Mouse (Mus musculus) adrenal gland, postnatal 36 days (tissue): ENCODE results near the gene Man1b1. TPM values are rescaled to one million over a fixed set of nuclear protein-coding genes. Genes with fewer than 3 reads are reported as not detected.

Experiments used
- DNase-seq, 2 experiments: peaks; one replicate each; pipeline ENCODE4 v3.0.0; 2021; ENCODE audit warnings: mixed read lengths in 1 of 2
- total RNA-seq, 2 experiments: library from RNA; stranded (reverse); gene quantifications; 2 replicates each; pipeline ENCODE4 v1.2.3; 2021

Gene Man1b1
- total RNA-seq, 2 experiments from 2014 or later: 53.1 to 59.2 TPM

- DNase-seq: no peak
Measured at GRCm38 (mm10) chr2:25364313-25364712, 32.2 kb downstream of the Man1b1 start.

GRCm38 (mm10) chr2:25364761-25365090 is 32.6 kb downstream of the Man1b1 start:
- no peak for DNase-seq

DNA sequence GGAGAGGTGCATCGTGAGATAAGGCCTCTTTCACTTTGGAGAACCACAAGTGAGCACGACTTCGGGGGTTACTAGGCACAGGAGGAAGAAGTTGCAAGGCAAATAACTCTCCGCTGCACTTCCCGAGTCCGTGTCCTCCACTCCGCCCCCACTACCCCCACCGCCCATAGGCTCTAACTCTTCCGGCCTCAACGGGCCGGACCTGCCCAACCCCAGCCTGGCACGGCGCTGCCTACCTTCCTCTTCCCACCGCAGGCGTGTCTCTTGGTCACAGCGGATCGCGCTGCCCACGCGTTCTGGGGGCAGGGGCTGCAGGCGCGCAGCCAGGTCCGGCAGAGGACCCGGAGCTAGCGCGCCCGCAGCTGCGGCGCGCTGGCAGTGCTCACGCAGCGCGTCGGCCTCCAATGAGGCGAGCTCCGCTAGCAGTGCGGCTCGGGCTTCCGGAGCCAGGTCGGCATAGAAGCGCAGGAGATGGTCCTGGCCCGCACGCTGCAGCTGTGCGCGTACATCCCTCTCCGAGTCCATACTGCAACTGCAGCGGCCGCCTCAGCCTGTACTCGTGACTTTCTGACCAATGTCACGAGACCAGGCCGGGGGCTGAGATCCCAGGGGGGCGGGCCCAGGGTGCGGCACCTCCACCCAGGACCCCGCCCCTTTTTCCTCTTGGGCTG is 33.1 kb downstream of the Man1b1 start, which contains the start of gene Uap1l1:
Gene Uap1l1, minus strand, starts transcription at position 592 of the 671 bp plus-strand sequence.
- DNase-seq: peak; percentile 86 to 93

- no peak for DNase-seq
Measured at GRCm38 (mm10) chr2:25369996-25370395, 37.9 kb downstream of the Man1b1 start.

- peak; percentile 90 for DNase-seq
Measured at GRCm38 (mm10) chr2:25371764-25372643, 39.9 kb downstream of the Man1b1 start, which contains the start of gene Sapcd2. Sapcd2 (plus strand) TSS chr2:25372321.

DNA sequence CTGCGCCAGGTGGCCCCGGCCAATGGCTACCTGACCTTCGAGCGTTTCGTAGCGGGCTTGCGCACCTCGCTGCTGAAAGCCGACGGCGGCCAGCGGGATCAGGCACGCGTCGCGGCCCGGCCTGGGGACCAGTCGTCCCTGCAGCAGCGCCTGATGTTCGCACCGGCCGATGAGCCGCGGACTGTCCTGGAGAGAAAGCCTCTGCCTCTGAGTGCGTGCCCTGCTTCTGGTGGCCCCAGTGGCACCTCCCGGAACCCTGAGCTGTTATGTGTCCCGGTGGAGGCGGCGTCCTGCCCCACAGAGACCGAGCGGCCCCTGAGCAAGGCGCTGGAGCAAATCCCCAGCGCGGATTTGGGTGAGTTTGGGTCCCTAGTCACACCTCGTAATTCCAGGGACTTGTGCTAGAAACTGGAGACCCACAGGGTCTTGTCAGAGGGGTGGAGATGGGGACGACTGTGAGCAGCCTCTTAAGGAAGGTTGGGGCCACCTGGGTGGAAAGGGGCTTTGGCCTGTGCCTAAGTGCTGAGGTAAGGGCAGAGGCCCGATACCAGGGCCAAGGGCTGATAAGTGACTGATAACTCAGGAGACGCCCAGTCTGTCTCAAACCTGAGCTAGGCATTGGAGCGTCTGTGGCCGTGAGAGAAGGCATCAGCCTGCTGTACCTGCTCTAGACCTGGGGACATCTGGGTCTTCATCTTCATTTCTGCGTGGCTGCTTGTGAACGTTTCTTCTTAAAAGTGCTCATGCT is 40.7 kb downstream of the Man1b1 start:
- no peak for DNase-seq

DNA sequence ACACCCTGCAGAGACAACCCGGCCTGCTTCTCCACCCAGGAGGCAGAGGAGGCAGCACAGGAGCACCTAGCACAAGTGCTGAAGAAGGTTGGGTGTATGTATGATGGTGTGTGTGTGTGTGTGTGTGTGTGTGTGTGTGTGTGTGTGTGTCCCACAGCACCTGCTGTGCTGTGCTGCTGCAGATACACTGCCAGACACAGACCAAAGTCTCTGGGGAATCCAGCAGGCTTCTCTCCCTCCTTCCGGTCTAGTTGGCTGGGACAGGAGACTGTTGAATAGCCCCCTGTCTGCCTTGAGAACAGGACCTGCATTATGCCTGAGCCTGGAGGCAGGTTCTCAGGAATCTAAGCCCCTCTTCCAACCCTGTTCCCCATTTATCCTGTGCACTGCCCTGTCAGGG is 41.3 kb downstream of the Man1b1 start:
- no peak for DNase-seq

- DNase-seq: peak; percentile 47 to 73
Measured at GRCm38 (mm10) chr2:25376589-25376988, 44.5 kb downstream of the Man1b1 start.

GRCm38 (mm10) chr2:25384492-25384891 is 52.4 kb downstream of the Man1b1 start:
- DNase-seq: no peak

DNA sequence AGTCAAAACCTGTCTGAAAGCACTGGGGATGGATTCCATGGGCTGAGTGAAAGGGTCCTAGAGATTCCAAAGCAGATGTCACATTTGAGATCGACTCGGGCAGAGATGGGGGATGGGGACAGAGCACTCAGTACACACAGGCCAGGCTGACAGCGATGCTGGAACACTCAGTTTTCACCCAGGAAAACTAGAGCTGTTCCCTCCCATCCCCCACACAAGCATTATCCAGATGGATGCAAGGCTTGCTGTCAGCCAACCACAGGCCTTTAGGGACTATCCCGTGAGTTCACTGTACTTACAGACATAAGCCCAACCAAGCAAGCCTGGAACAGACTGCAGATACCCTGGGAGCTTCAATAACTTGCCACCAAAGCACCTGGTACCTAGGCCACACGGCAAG is 59.1 kb downstream of the Man1b1 start:
- DNase-seq: no peak

DNA sequence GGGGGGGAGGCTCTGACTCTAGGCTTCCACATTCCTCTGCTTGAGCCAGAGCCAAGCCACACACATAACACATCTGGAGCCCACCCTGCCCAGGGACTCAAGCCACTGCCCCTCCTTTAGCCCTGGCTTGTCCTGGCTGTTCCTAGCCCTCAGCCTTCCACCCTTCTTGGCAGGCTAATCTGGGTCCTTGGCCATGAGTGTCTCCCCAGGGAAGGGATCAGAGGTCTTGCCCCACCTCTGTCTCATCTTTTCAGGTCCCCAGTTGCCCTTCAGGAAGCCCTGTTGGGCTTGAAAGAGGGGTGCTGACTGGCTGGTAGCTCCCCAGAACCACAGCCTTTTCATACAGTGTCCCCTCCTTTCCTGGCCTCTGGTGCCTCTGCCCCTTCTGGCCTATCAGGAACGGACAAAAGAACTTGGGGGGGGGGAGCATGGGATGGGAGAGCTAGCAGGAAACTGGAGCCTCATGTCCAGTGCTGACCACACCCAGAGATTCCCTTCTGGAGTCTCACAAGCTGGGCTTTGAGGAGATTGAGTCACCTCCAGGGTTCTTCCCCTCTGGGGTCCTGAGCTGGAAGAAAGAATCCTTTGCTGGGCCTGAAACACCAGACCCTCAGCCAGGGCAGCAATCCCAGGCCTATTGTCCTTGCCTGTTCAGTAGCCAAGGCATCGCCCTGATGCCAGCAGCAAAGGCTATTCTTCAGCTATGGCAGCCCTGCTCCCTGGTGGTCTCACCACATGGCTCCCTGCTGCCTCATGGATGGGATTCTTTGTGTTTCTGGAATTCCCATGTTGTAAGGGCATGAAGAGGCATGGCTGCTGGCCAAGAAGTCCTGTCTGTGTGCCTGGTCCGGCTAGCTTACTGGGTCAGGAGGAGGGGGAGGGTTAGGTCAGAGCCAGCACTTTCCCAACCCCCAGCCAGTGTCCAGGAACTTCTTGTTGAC is 62.4 kb downstream of the Man1b1 start:
- DNase-seq: no peak

- DNase-seq: peak; percentile 39 to 50
Measured at GRCm38 (mm10) chr2:25395721-25396596, 63.8 kb downstream of the Man1b1 start, which contains the start of gene Entpd2. Entpd2 (plus strand) TSS chr2:25395874.

- DNase-seq: no peak
Measured at GRCm38 (mm10) chr2:25396597-25396983, 64.5 kb downstream of the Man1b1 start.

DNA sequence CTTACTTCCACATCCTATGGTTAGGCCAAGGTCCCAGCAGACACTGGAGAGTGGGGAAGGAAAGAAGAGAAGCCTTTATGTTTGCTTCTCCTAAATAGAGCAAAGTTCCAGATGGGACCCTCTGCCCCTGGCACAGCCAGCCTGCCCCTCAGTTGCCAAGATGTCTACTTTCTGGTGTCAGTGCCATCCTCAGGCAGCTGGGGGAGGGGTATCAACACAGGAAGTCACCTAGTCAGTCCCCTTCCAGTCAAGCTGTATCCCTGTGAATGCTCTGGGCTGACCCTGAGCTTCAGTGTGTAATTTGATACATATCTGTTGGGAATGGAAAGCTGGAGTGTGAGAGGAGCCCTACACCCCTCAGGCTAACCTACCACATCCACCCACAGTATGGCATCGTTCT is 64.9 kb downstream of the Man1b1 start:
- no peak for DNase-seq

DNA sequence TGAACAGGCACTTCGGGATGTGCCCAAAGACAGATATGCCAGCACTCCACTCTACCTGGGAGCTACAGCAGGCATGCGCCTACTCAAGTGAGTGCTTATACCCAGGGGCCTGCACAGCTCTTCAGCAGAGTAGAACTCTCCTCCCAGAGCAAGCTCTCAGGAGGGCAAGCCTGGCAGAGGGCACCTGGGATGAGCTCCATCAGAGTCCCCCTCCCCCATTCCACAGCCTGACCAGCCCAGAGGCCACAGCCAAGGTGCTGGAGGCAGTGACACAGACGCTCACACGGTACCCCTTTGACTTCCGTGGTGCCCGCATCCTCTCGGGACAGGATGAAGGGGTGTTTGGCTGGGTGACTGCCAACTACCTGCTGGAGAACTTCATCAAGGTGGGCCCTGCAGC is 65.9 kb downstream of the Man1b1 start:
- no peak for DNase-seq

DNA sequence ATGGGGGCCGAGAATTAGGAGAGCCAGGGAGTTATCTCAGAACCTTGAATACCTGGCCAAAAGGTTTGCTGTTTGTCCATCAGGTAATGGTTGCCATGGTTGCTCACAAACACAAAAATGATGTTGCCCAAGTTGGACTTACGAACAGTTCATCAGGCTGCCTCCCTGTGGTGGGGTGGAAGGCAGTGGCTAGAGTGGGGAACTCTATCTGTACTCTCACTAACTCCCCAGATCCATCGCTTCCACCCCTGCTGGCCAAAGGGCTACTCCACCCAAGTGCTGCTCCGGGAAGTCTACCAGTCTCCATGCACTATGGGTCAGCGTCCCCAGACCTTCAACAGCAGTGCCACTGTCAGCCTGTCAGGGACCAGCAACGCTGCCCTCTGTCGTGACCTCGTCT is 66.9 kb downstream of the Man1b1 start, which contains the start of gene Npdc1:
Gene Npdc1, plus strand, starts transcription at position 301 of the 400 bp plus-strand sequence.
- no peak for DNase-seq

GRCm38 (mm10) chr2:25400291-25400690 is 68.2 kb downstream of the Man1b1 start:
- no peak for DNase-seq

- peak; percentile 78 to 87 for DNase-seq
Measured at GRCm38 (mm10) chr2:25400764-25401163, 68.6 kb downstream of the Man1b1 start.
